Mouse (Mus musculus): ENCODE measurements around the gene Dapk3.

- TF ChIP-seq POLR2A (IDR thresholded peaks at IDR 0.05; ENCODE audit: insufficient read depth, low read length) (no peak), CTCF (IDR thresholded peaks at IDR 0.05; ENCODE audit: low read depth, low read length) (no peak)
These were observed 38.9 kb upstream of the Dapk3 start for GRCm38 (mm10) chr10:81143845-81144437.

Measured in ES-Bruce4 (cell line).